Mouse (Mus musculus): Measurements from ENCODE around the gene Anxa11. TPM values are rescaled to one million over a fixed set of nuclear protein-coding genes. Genes with fewer than 3 reads are reported as not detected.

The Anxa11 gene
- polyA plus RNA-seq, 1 experiment = 59.2 TPM

- H3K27me3 ChIP-seq (ENCODE audit: control insufficient read depth, insufficient read depth, low read length) = no peaks in the 10 kb centered on the region
- no peak overlapping the region for H3K4me3 ChIP-seq (ENCODE audit: control insufficient read depth, low read depth, low read length)
- no peak for TF ChIP-seq POLR2A (IDR thresholded peaks at IDR 0.05; ENCODE audit: control insufficient read depth, low read depth, low read length)
- TF ChIP-seq CTCF (IDR thresholded peaks at IDR 0.05; ENCODE audit: control insufficient read depth, insufficient read depth, insufficient replicate concordance, low read depth, low read length) = no peak
- no peaks in the 10 kb centered on the region for H3K36me3 ChIP-seq (ENCODE audit: control insufficient read depth, insufficient read depth, low read length)
- no peaks in the 10 kb centered on the region; the same call in 1 of the 2 replicates for H3K4me1 ChIP-seq (ENCODE audit: control insufficient read depth, insufficient read depth, low read length)
- H3K27ac ChIP-seq (ENCODE audit: control insufficient read depth, insufficient read depth, low read depth, low read length) = no peak overlapping the region
These were observed 16.0 kb downstream of the Anxa11 start for GRCm38 (mm10) chr14:25857940-25858339.

DNA sequence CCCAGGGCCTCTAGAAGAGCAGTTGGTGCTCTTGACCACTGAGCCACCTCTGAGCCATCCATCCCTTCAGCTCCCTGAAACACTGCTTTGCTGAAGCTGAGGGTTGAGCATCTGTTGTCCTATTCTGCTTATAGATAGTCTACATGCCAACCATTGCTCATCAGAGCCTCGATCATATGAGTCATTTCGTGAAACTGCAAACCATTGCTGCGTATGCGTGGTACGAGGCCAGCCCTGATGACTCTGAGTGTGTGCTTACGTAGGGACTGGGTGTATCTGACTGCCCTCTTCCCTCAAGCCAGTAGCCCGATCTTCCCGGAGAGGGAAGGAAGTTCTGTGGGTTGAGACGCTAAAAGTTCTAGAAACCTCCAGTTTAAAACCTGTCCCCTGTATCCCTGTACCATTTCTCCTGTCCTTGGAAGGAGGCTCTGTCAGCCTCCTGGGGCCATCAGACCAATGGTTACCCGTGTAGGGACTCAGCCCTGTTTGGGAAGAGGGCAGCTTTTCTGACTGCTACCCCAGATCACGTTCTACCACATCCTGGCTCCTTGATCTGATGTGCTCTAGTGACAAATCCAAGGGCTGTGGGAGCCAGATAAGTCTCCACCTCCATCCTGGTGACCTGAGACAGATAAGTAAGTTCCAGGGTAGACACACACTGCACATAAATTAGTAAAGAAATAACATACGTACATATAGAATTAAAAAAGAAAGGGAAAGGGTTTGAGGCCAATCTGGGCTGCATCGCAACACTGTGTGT, 20.0 kb downstream of the Anxa11 start:
- H3K27me3 ChIP-seq (ENCODE audit: control insufficient read depth, insufficient read depth, low read length) = no peaks in the 10 kb centered on the region
- H3K4me3 ChIP-seq (ENCODE audit: control insufficient read depth, low read depth, low read length) = no peak overlapping the region
- H3K27ac ChIP-seq (ENCODE audit: control insufficient read depth, insufficient read depth, low read depth, low read length) = no peak overlapping the region
- H3K4me1 ChIP-seq (ENCODE audit: control insufficient read depth, insufficient read depth, low read length) = peaks cover 2% of the 10 kb centered on the region; the same call in 1 of the 2 replicates
- TF ChIP-seq POLR2A (IDR thresholded peaks at IDR 0.05; ENCODE audit: control insufficient read depth, low read depth, low read length) (no peak), CTCF (IDR thresholded peaks at IDR 0.05; ENCODE audit: control insufficient read depth, insufficient read depth, insufficient replicate concordance, low read depth, low read length) (no peak)
- no peaks in the 10 kb centered on the region for H3K36me3 ChIP-seq (ENCODE audit: control insufficient read depth, insufficient read depth, low read length)

GRCm38 (mm10) chr14:25863721-25864120, 21.8 kb downstream of the Anxa11 start:
- no peak overlapping the region for H3K4me3 ChIP-seq (ENCODE audit: control insufficient read depth, low read depth, low read length)
- H3K27ac ChIP-seq (ENCODE audit: control insufficient read depth, insufficient read depth, low read depth, low read length) = no peak overlapping the region
- TF ChIP-seq CTCF (IDR thresholded peaks at IDR 0.05; ENCODE audit: control insufficient read depth, insufficient read depth, insufficient replicate concordance, low read depth, low read length) (no peak), POLR2A (IDR thresholded peaks at IDR 0.05; ENCODE audit: control insufficient read depth, low read depth, low read length) (no peak)
- H3K27me3 ChIP-seq (ENCODE audit: control insufficient read depth, insufficient read depth, low read length) = no peaks in the 10 kb centered on the region
- H3K4me1 ChIP-seq (ENCODE audit: control insufficient read depth, insufficient read depth, low read length) = peaks cover 11% of the 10 kb centered on the region
- H3K36me3 ChIP-seq (ENCODE audit: control insufficient read depth, insufficient read depth, low read length) = no peaks in the 10 kb centered on the region

DNA sequence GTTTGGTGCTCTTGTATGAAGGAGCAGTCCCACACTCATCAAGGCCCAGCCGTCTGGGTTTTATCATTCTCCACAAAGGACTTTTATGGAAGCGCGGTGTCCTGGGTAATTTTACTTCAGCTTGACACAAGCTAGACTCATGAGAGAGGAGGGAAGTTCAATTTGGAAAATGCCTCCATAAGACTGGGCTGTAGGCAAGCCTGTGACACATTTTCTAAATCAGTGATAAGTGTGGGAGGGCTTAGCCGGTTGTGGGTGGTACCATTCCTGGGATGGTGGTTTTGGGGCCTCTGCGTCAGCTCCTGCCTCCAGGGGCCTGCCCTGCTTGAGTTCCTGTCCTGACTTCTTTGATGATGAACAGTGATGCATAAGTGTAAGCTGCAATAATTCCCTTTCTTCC, 23.3 kb downstream of the Anxa11 start:
- Histone ChIP-seq H3K27ac (ENCODE audit: control insufficient read depth, insufficient read depth, low read depth, low read length) (no peak overlapping the region), H3K4me1 (ENCODE audit: control insufficient read depth, insufficient read depth, low read length) (peaks cover 20% of the 10 kb centered on the region), H3K27me3 (ENCODE audit: control insufficient read depth, insufficient read depth, low read length) (no peaks in the 10 kb centered on the region), H3K36me3 (ENCODE audit: control insufficient read depth, insufficient read depth, low read length) (no peaks in the 10 kb centered on the region), H3K4me3 (ENCODE audit: control insufficient read depth, low read depth, low read length) (no peak overlapping the region)
- no peak for TF ChIP-seq CTCF (IDR thresholded peaks at IDR 0.05; ENCODE audit: control insufficient read depth, insufficient read depth, insufficient replicate concordance, low read depth, low read length)
- no peak for TF ChIP-seq POLR2A (IDR thresholded peaks at IDR 0.05; ENCODE audit: control insufficient read depth, low read depth, low read length)

DNA sequence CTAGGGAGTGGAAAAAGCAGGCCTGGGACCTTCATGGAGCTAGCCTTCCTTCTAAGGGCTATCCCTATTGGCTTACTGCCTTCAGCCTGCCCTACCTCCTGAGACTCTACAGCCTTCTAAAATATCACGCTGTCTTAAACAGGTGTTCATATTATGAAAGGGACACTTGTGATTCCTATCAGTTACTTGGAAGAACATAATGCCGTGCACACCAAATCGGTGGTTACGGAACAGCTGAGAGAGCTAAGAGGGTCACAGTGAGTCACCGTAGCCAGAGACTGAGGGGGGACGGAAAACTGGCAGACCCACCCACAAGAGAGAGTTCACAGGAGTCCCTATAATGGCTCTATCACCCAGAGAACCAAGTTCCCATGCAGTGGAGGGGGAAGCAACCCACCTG, 24.4 kb downstream of the Anxa11 start:
- TF ChIP-seq CTCF (IDR thresholded peaks at IDR 0.05; ENCODE audit: control insufficient read depth, insufficient read depth, insufficient replicate concordance, low read depth, low read length) (no peak), POLR2A (IDR thresholded peaks at IDR 0.05; ENCODE audit: control insufficient read depth, low read depth, low read length) (no peak)
- no peak overlapping the region for H3K4me3 ChIP-seq (ENCODE audit: control insufficient read depth, low read depth, low read length)
- peaks cover 20% of the 10 kb centered on the region for H3K4me1 ChIP-seq (ENCODE audit: control insufficient read depth, insufficient read depth, low read length)
- peak overlapping the region; percentile 5; the same call in 1 of the 2 replicates for H3K27ac ChIP-seq (ENCODE audit: control insufficient read depth, insufficient read depth, low read depth, low read length)
- H3K27me3 ChIP-seq (ENCODE audit: control insufficient read depth, insufficient read depth, low read length) = no peaks in the 10 kb centered on the region
- H3K36me3 ChIP-seq (ENCODE audit: control insufficient read depth, insufficient read depth, low read length) = no peaks in the 10 kb centered on the region

- no peak overlapping the region for H3K4me3 ChIP-seq (ENCODE audit: control insufficient read depth, low read depth, low read length)
- no peak for TF ChIP-seq CTCF (IDR thresholded peaks at IDR 0.05; ENCODE audit: control insufficient read depth, insufficient read depth, insufficient replicate concordance, low read depth, low read length)
- TF ChIP-seq POLR2A (IDR thresholded peaks at IDR 0.05; ENCODE audit: control insufficient read depth, low read depth, low read length) = no peak
- H3K4me1 ChIP-seq (ENCODE audit: control insufficient read depth, insufficient read depth, low read length) = peaks cover 20% of the 10 kb centered on the region
- no peaks in the 10 kb centered on the region for H3K36me3 ChIP-seq (ENCODE audit: control insufficient read depth, insufficient read depth, low read length)
- H3K27ac ChIP-seq (ENCODE audit: control insufficient read depth, insufficient read depth, low read depth, low read length) = peak overlapping the region; percentile 73
- no peaks in the 10 kb centered on the region for H3K27me3 ChIP-seq (ENCODE audit: control insufficient read depth, insufficient read depth, low read length)
These were observed 24.9 kb downstream of the Anxa11 start for GRCm38 (mm10) chr14:25866832-25867231.

- Histone ChIP-seq H3K4me1 (ENCODE audit: control insufficient read depth, insufficient read depth, low read length) (peaks cover 20% of the 10 kb centered on the region), H3K4me3 (ENCODE audit: control insufficient read depth, low read depth, low read length) (no peak overlapping the region), H3K27ac (ENCODE audit: control insufficient read depth, insufficient read depth, low read depth, low read length) (no peak overlapping the region), H3K36me3 (ENCODE audit: control insufficient read depth, insufficient read depth, low read length) (no peaks in the 10 kb centered on the region), H3K27me3 (ENCODE audit: control insufficient read depth, insufficient read depth, low read length) (no peaks in the 10 kb centered on the region)
- TF ChIP-seq POLR2A (IDR thresholded peaks at IDR 0.05; ENCODE audit: control insufficient read depth, low read depth, low read length) (no peak), CTCF (IDR thresholded peaks at IDR 0.05; ENCODE audit: control insufficient read depth, insufficient read depth, insufficient replicate concordance, low read depth, low read length) (no peak)
These were observed 25.9 kb downstream of the Anxa11 start for GRCm38 (mm10) chr14:25867834-25868233.

All from testis, adult 2 months (tissue).